Mouse (Mus musculus) granulocyte monocyte progenitor cell, adult 5-6 weeks (primary cell): Measurements from ENCODE around the gene Tma16. TPM values are rescaled to one million over a fixed set of nuclear protein-coding genes. Genes with fewer than 3 reads are reported as not detected.

Experiments
- ATAC-seq: replicated peaks from 2 replicates; pipeline ENCODE4 v1.8.0; 2016; ENCODE audit warnings: mild to moderate bottlenecking, moderate TSS enrichment, inconsistent platforms; ENCODE audit not compliant: poor library complexity, severe bottlenecking
- total RNA-seq, 2 experiments: library from RNA; stranded (forward) in 1 of 2; stranded (reverse) in 1 of 2; fragments of 200-712, 200-1000 nt in 1 of 2; fragments of >200 nt in 1 of 2; fragmentation: Nextera tagmentation in 1 of 2; gene quantifications; 2 replicates each; pipeline ENCODE4 v1.2.3; 2014 to 2017

The Tma16 gene
- 25.6 and 30.7 TPM in 2 replicates for total RNA-seq (2014; fragmentation: Nextera tagmentation)
- total RNA-seq (2017): 47.9 and 55.5 TPM in 2 replicates

- peak; percentile 91 for ATAC-seq
These were observed at the start of gene Tma16 for GRCm38 (mm10) chr8:66486084-66486763. Tma16 (minus strand) TSS chr8:66486530.

- ATAC-seq: peak; percentile 58
These were observed 34.2 kb upstream of the Tma16 start for GRCm38 (mm10) chr8:66520576-66520975.

- peak; percentile 86 for ATAC-seq
These were observed 32.8 kb upstream of the Tma16 start for GRCm38 (mm10) chr8:66519149-66519548.

GRCm38 (mm10) chr8:66511537-66511936 is 25.2 kb upstream of the Tma16 start, which contains the start of gene Tktl2:
Tktl2 (plus strand) TSS chr8:66511756.
- ATAC-seq: no peak

- no peak for ATAC-seq
These were observed 17.1 kb upstream of the Tma16 start for GRCm38 (mm10) chr8:66503381-66503780.

- peak; percentile 67 for ATAC-seq
These were observed 10.8 kb upstream of the Tma16 start for GRCm38 (mm10) chr8:66496998-66497577.

- ATAC-seq: peak; percentile 76
These were observed 9.4 kb upstream of the Tma16 start for GRCm38 (mm10) chr8:66495726-66496125.

GRCm38 (mm10) chr8:66494496-66494895 is 8.2 kb upstream of the Tma16 start:
- no peak for ATAC-seq

- ATAC-seq: peak; percentile 75
These were observed 4.3 kb upstream of the Tma16 start for GRCm38 (mm10) chr8:66490624-66491023.

GRCm38 (mm10) chr8:66488556-66488955 is 2.2 kb upstream of the Tma16 start:
- ATAC-seq: no peak

- ATAC-seq: peak; percentile 56
These were observed 9.4 kb downstream of the Tma16 start for GRCm38 (mm10) chr8:66476880-66477279.

- no peak for ATAC-seq
These were observed 16.5 kb downstream of the Tma16 start for GRCm38 (mm10) chr8:66469821-66470220.

- ATAC-seq: peak; percentile 72
These were observed 29.3 kb downstream of the Tma16 start for GRCm38 (mm10) chr8:66457057-66457456.

- ATAC-seq: peak; percentile 78
These were observed 35.6 kb downstream of the Tma16 start for GRCm38 (mm10) chr8:66450691-66451090.

- ATAC-seq: no peak
These were observed 41.0 kb downstream of the Tma16 start for GRCm38 (mm10) chr8:66445351-66445750.

GRCm38 (mm10) chr8:66444141-66444540 is 42.2 kb downstream of the Tma16 start:
- ATAC-seq: peak; percentile 86

GRCm38 (mm10) chr8:66442778-66443177 is 43.6 kb downstream of the Tma16 start:
- ATAC-seq: no peak

- ATAC-seq: peak; percentile 20; the same call in 1 of the 2 replicates
These were observed 45.2 kb downstream of the Tma16 start for GRCm38 (mm10) chr8:66441123-66441522.

- peak; percentile 50 for ATAC-seq
These were observed 47.9 kb downstream of the Tma16 start for GRCm38 (mm10) chr8:66438468-66438867.

GRCm38 (mm10) chr8:66437929-66438328 is 48.4 kb downstream of the Tma16 start:
- ATAC-seq: peak; percentile 81

GRCm38 (mm10) chr8:66436804-66437203 is 49.5 kb downstream of the Tma16 start:
- peak; percentile 62 for ATAC-seq

- no peak for ATAC-seq
These were observed 52.8 kb downstream of the Tma16 start for GRCm38 (mm10) chr8:66433577-66433976.
